Mouse (Mus musculus) embryonic fibroblast, embryonic 13.5 days (primary cell): ENCODE results near the gene Tppp3.

Experiments used
- CTCF ChIP-seq: IDR thresholded peaks from 2 replicates; pipeline ENCODE4 v1.5.1; 2011; ENCODE audit warnings: mild to moderate bottlenecking, control low read depth, low read length, moderate library complexity, borderline replicate concordance; ENCODE audit not compliant: insufficient read depth
- POLR2A ChIP-seq: IDR thresholded peaks from 2 replicates; pipeline ENCODE4 v1.6.1; 2011; ENCODE audit warnings: low read depth, mild to moderate bottlenecking, control low read depth, low read length, moderate library complexity

GRCm38 (mm10) chr8:105467396-105467985, 3.8 kb downstream of the Tppp3 start:
- TF ChIP-seq POLR2A (no peak), CTCF (no peak)
